Mouse (Mus musculus): ENCODE results near the gene Crip2.

DNA sequence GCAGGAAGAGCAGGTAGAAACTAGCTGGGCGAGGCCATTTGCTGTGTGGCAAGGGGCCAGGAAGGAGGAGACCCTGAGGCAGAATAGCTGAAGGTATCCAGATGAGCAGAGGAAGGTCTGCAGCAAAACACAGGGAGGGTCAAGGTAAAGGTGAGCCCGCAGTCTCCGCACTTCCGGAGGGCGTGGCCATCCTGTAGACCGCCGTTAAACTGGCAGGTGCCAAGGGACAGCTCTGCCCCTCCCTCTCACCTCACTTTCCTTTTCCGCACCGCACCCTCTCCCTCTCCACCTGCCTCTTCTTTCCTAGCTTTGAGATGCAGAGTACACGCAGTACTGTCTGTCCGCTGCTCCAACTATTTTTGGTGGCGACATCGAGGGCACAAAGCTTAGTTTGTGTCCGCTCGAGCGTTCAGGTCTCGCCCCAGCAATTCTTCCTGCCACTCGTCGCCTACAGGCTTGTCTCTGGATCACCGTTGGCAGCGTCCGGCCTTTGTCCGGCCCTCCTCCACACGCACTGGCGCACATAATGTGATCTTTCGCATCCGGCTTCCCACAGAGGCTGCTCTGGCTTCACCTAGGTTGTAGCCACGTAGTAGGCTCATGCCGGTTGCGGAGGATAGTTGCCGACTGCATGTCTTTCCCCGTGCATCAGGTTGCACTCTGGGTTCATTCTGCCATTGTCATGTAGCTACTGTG lies 15.2 kb downstream of the Crip2 start:
- no peak for TF ChIP-seq CTCF (IDR thresholded peaks at IDR 0.05; ENCODE audit: low read depth, low read length)
- TF ChIP-seq GATA1 (IDR thresholded peaks at IDR 0.05; ENCODE audit: borderline replicate concordance, low read length) = no peak
- no peak for TF ChIP-seq TAL1 (conservative IDR thresholded peaks at IDR 0.05; ENCODE audit: low read depth, low read length)
- TF ChIP-seq GATA2 (IDR thresholded peaks at IDR 0.05; ENCODE audit: borderline replicate concordance, low read depth, low read length) = no peak
